Mouse (Mus musculus): ENCODE measurements around the gene Plcb3. TPM values are rescaled to one million over a fixed set of nuclear protein-coding genes. Genes with fewer than 3 reads are reported as not detected.

Gene Plcb3
- polyA plus RNA-seq (2012; rRNA removed): 335 and 360 TPM in 2 replicates

GRCm38 (mm10) chr19:6975537-6976521 is at the start of gene Plcb3:
Plcb3 (minus strand) TSS chr19:6976470.

DNA sequence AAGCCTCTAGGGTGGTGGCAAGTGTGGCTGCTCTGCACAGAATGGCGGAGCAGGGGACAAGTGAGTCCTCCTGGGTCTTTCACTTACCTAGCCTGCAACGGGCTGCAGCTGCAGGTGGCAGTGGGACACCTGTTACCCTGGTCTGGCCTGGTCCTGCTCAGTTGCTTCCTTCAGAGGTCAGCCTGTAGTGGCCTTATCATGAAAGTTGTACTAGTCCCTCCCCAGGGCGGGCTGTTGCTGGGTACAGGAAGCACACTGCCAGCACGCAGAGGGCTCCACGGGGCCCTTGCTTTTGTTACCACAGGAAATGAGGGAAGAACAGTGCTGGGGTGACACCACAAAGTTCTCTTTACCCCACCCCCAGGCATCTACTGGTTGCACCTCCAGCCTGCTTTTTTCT is 42.9 kb upstream of the Plcb3 start, which contains the start of gene Fermt3:
Gene Fermt3, minus strand, starts transcription at position 279 of the 400 bp plus-strand sequence.

DNA sequence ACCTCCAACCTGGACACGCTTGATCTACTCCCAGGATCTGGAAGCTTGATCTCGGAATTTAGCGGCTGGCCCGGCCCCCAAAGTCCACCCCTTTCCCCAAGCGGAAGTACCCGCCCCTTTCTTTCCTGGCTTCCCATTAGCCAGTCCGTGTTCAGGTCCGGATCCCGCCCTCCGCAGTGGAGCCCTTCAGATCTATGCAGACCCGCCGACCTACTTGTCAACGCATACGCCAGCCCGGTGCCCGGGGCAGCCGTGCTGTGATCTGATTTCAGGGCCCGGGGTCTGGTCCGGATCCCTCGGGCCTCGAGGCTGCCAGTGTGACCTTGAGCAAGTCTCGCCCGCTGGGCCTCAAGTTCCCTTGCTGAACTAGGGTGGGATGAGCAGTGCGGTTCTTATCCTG is 19.7 kb upstream of the Plcb3 start, which contains the start of the genes Nudt22 and Trpt1:
Gene Nudt22, minus strand, starts transcription at position 112 of the 400 bp plus-strand sequence.
Gene Trpt1, plus strand, starts transcription at position 126 of the 400 bp plus-strand sequence.

DNA sequence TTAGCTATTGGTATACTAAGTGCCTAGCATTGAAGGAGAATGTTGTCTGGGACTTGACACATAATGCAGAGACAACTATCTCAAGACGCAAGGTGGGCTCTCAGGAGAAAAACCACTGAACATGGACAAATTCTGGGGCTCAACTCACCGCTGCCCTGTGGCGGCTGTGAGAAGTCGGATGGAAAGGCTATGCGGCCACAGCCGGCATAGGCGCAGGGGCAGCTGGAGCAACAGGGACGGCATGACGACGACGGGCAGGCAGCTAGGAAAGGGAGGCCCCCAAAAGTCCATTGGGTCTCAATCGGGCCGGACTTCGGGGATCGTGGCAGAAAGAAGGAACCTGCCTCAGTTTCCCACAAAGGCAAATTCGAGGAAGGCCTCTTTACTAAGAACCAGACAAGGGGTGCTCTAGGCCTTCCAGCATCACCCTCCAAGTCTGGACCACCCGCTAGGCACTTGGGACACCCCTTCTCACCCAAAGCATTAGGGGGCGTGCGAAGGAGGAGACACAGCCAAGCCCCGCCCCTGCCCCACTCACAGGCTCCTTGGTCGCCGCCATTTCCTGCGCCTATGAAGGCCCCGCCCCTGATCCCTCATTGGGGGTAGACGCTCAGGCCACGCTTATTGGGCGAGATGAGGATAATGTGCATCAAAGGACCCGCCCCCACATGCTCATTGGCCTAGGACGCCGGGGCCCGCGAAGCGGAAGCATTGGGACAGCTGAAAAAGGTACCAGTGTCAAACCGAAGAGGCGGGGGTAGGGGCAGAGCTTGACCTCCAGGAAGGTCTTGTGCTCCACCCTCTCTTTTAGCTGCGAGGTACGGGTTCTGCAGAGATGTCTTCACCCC is 16.0 kb upstream of the Plcb3 start, which contains the start of gene Dnajc4:
Gene Dnajc4, minus strand, starts transcription at position 562 of the 848 bp plus-strand sequence.

DNA sequence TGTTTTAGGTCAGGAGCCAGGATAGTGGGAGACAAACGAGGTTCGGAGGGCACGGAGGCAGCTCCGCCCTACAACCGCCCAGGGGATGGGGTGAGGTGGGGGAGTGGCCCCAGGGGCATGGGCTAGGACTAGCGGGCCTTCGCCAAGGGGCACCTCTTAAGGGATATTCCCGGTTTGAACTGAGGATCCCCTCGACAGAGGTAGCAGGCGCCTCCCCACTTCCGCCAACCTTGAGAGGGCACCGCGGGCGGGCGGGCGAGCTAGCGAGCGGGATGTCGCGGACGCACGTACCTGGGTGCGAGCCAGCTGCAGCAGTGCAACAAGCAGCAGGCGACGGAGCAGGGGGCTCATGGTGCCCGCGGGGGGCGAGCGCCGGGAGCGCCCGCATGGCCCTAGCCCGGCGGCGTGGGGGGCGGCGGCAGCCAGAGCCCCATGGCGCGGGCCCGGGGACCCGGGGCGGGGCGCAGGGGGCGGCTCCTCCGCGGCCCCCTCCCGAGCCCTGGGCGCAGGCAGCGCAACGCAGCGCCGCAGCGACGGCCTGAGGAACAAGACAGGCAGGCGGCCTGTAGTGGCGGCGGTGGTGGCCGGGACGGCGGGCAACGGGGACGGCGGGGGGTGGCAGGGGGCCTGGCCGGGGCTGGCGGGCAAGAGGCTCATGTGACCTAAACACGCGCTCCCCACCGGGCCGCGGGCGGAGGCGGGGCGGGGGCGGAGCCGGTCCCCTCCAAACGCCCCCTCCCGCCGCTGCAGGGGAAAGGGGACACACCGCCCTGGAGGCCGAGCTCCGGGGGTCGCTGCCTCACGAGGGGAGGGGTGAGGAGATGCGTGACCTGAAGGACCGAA is 11.0 kb upstream of the Plcb3 start, which contains the start of gene Vegfb:
Gene Vegfb, minus strand, starts transcription at position 591 of the 843 bp plus-strand sequence.

GRCm38 (mm10) chr19:6980381-6981093 is 4.3 kb upstream of the Plcb3 start, which contains the start of gene Fkbp2:
Fkbp2 (minus strand) TSS chr19:6980501.

GRCm38 (mm10) chr19:6974211-6975205 is 1.8 kb downstream of the Plcb3 start, which contains the start of gene Ppp1r14b:
Ppp1r14b (plus strand) TSS chr19:6974968.

DNA sequence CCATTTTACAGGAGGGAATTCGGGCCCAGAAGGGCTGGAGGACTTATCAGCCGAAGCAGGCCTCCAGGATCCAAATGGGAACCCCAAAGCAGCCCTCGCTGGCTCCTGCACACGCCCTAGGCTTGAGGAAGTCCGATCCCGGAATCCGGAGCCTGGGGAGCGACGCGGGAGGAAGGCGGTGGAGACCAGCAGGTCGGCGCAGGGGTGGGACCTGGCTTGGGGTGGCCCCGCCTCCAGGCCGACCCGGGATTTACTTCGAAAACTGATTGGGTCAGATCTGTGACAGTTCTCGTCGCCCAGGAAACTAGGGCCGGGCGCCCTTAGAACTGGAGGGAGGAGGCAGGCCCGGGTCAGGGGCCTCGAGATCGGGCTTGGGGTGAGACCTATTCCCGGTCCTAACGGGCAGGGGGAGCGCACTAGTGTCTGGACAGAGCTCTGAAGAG is 34.0 kb downstream of the Plcb3 start, which contains the start of gene Gpr137:
Gene Gpr137, minus strand, starts transcription at position 232 of the 443 bp plus-strand sequence.

DNA sequence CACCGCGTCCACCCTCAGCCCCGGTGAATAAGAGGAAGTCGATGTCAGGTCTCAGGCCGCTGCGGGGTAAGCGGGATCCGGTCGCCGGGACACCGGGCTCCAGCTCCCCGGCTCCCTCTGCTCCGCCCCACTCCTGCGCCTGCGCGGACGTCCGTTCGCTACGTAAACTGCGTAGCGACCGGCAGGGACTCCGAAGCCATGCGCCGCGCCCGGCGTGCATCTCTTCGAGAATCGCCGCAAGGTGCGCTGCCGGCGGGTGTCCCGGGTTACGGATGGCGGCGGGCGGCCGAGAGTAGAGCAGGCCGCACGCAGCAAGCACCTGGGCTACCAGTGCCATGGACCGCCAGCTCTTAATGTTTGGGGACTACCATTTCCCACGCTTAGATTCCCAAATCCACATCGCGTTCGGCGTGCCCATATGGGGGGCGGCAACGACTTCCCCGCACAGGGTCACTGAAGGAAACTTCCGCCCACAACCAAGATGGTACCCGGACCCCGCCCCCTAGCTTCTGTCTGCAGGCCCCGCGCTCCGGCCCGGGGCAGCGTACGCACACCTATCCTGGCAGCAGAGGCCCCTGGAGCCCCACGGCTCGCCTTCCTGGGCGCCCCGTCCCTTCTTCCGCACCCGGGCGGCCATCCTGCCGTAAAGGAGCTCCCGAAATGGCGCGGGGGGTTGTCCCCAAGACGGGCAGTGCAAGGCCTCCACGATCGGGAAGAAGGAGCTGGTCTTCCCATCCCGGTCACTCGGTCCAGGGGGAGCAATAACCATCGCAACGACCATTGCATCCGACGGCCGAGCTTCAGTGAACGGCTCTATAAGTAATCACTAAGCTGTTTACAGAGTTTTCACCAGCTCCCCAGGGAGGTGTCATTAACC is 34.7 kb downstream of the Plcb3 start, which contains the start of gene Bad:
Gene Bad, plus strand, starts transcription at position 490 of the 877 bp plus-strand sequence.

GRCm38 (mm10) chr19:6934195-6934977 is 41.9 kb downstream of the Plcb3 start, which contains the start of gene Kcnk4:
Kcnk4 (minus strand) TSS chr19:6934515.

DNA sequence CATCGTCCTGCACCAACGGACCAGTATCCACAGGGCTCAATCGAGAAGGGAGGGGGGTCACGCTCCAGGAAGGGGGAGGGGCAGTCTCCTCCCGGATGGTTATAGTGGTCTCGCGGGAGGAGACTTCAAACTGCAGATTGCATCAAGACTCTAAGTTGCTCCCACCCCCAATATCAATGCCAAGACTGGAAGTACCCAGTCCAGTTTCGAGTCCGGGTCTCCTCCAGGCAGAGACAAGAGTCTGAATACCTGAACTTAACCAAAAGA is 51.0 kb downstream of the Plcb3 start, which contains the start of gene Catsperz:
Gene Catsperz, minus strand, starts transcription at position 74 of the 267 bp plus-strand sequence.

DNA sequence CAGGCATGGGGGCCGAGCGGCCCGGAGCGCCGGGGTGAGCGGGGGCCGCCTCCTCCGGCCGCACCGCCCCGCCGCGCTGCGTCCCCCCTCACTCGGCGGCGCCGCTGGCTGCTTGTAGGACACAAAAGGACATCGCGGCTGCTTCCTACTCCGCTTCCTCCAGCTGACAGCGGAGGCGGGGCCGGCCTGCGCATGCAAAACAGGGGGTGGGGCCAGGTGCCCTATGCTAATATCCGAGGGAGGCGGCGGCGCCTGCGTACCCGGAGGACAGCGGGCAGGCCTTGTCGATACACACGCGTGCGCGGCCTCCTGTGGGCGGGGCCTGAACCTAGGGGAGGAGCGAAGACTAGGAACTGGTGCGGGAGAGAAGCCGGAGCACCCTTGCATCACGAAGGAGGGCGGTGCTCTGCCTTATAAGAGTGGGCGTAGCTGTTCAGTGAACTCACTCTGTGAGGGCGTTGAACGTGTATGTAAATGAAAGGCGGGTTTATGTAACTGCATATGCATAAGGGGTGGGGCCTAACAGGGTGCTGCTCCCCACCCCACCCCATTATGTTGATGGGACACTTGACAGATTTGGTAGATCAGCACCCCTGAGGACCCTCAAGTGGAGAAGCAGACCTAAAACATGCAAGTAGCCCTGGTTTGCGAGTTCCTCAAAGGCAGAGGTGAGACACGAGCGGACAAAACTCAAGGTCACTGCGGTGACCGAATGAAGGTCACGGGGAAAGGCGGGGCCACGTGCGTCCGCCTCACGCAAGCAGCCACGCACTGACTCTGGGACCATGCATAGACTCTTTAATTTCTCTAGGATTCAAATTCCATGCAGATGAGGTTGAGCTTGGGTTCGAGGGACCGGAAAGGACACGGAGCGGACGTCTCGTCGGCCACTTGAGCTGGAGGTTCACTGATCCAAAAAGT is 54.4 kb downstream of the Plcb3 start, which contains the start of gene Esrra:
Gene Esrra, minus strand, starts transcription at position 167 of the 921 bp plus-strand sequence.

DNA sequence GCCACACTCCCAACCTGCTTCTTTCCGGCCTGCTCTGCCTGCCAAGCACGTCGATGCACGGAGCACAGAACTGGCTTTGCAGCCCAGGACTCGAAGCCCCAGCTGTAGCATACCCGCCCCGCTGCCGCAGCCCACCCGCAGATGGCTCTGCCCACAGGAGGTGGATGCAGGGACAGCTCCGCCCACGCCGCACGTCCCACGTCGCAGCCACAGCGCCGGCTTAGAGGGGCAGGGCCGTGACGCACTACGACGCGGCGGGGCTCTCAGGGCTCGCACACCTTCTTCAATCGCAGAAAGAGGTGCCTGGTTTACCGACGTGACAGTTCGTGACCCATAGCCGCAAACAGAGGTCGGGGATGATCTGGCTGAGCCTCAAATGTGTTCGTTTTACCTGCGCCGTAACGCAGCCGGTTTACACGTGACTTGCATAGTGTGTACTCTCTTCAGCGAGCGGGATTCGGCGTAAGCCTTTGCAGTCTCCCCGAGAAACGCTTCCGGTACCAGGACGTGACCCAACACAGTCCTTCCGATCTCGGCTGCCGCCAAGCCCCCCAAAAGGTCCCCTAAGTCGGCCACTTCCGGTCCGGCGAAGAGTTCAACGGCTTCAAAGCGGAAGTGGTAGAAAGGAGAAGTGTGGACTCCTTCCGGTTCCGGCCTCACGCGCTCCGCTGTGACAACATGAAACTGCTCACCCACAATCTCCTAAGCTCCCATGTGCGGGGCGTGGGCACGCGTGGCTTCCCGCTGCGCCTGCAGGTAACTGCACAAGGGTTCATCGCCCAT is 66.6 kb downstream of the Plcb3 start, which contains the start of the genes Trmt112 and Prdx5:
Gene Trmt112, plus strand, starts transcription at position 192 of the 783 bp plus-strand sequence.
Gene Prdx5, minus strand, starts transcription at position 600 of the 783 bp plus-strand sequence.

